Mouse (Mus musculus) kidney, adult 2 months (tissue): Measurements from ENCODE around the gene Dmd.

Source experiments
- CTCF ChIP-seq: fragments of 200-500 bp; conservative IDR thresholded peaks from 2 replicates; pipeline ENCODE4 v1.5.1; 2011; ENCODE audit warnings: low read depth, mild to moderate bottlenecking, control low read depth, low read length, moderate library complexity, mixed read lengths; ENCODE audit not compliant: insufficient read depth, insufficient read length
- POLR2A ChIP-seq: fragments of 200-500 bp; IDR thresholded peaks from one replicate; pipeline ENCODE4 v1.6.1; 2011; ENCODE audit warnings: low read depth, low read length, control low read depth

DNA sequence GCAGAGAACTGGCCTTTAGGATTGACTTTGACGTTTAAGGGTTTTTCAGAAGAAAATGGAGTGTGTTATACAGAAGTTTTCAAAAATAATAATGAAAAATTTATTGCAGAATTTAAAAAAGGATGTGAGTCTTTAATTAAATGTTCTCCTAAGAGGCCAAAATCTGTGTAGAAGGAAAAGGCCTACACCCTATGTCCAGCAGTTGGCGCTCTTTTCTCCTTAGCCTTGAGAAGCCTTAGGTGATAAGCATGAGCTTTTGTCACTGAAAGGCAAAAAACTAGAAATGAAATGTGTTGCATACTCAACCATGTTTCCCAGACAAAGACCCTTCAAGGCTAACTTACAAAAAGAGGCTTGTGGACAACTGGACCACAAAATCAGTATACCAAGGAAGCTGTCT lies 2222.6 kb downstream of the Dmd start:
- TF ChIP-seq POLR2A: no peak
- no peak for TF ChIP-seq CTCF
